Mouse (Mus musculus) neural tube, embryonic 14.5 days (tissue): ENCODE data around the gene Spata31d1a. TPM values are rescaled to one million over a fixed set of nuclear protein-coding genes. Genes with fewer than 3 reads are reported as not detected.
"Not testable (repeated sequence)": the region's sequence is repeated elsewhere in the genome, so short reads cannot be mapped to it uniquely, and the experiment has no call there.

Experiments
- ATAC-seq: fragments of 200-750 bp; cut with Nextera tagmentation; 2 replicates; pipeline ENCODE4 v1.8.0; 2017; ENCODE audit warnings: low read depth, mild to moderate bottlenecking, moderate TSS enrichment, moderate library complexity
- H3K27ac ChIP-seq: fragments of 300-500 bp; sonication (generic); 2 replicates; pipeline ENCODE4 v1.5.1; 2014; ENCODE audit warnings: low read depth, mild to moderate bottlenecking, control low read depth, low read length, moderate library complexity, mixed read lengths
- H3K27me3 ChIP-seq: fragments of 300-500 bp; sonication (generic); 2 replicates; pipeline ENCODE4 v1.6.1; 2014; ENCODE audit warnings: low read length; ENCODE audit not compliant: control insufficient read depth, insufficient read depth
- H3K36me3 ChIP-seq: fragments of 300-500 bp; sonication (generic); 2 replicates; pipeline ENCODE4 v1.6.1; 2014; ENCODE audit warnings: low read length, mixed read lengths; ENCODE audit not compliant: control insufficient read depth, insufficient read depth
- H3K4me1 ChIP-seq: fragments of 300-500 bp; sonication (generic); 2 replicates; pipeline ENCODE4 v1.6.1; 2014; ENCODE audit warnings: low read length; ENCODE audit not compliant: control insufficient read depth, insufficient read depth
- H3K4me2 ChIP-seq: fragments of 300-500 bp; sonication (generic); 2 replicates; pipeline ENCODE4 v1.6.1; 2014; ENCODE audit warnings: mild to moderate bottlenecking, low read depth, low read length, control low read depth
- H3K4me3 ChIP-seq: fragments of 300-500 bp; sonication (generic); 2 replicates; pipeline ENCODE4 v1.5.1; 2014; ENCODE audit warnings: low read depth, low read length, control low read depth, mixed read lengths
- H3K9ac ChIP-seq: fragments of 300-500 bp; sonication (generic); replicated peaks from 2 replicates; pipeline ENCODE4 v1.6.1; 2014; ENCODE audit warnings: low read depth, mild to moderate bottlenecking, control low read depth, low read length, mixed read lengths
- H3K9me3 ChIP-seq: fragments of 300-500 bp; sonication (generic); 2 replicates; pipeline ENCODE4 v1.6.1; 2016; ENCODE audit warnings: low read length; ENCODE audit not compliant: control insufficient read depth
- WGBS: fragments of 180-500 bp; shearing (Covaris S2); extraction: QIAGEN DNeasy Blood & Tissue Kit; methylation state at CpG from one replicate; pipeline ENCODE4 v1.1.7; 2014; 5-methylcytosine and 5-hydroxymethylcytosine counted together
- polyA plus RNA-seq: library from polyadenylated mRNA; unstranded; fragments of >200 nt; fragmentation: Nextera tagmentation; extraction: Ambion mirVana; gene quantifications from 2 replicates; pipeline ENCODE4 v1.2.1, GENCODE M21; 2014

Gene Spata31d1a
- polyA plus RNA-seq, 1 experiment from 2014 or later, result 0.21 TPM

GRCm38 (mm10) chr13:59718857-59719440 is 8.8 kb upstream of the Spata31d1a start:
- H3K27me3 ChIP-seq, H3K36me3 ChIP-seq, H3K9ac ChIP-seq, H3K27ac ChIP-seq, H3K4me1 ChIP-seq, ATAC-seq, H3K4me2 ChIP-seq, H3K4me3 ChIP-seq, H3K9me3 ChIP-seq: not testable (repeated sequence)
- 38% methylated on average over 6 of the region's 6 CpGs for WGBS

DNA sequence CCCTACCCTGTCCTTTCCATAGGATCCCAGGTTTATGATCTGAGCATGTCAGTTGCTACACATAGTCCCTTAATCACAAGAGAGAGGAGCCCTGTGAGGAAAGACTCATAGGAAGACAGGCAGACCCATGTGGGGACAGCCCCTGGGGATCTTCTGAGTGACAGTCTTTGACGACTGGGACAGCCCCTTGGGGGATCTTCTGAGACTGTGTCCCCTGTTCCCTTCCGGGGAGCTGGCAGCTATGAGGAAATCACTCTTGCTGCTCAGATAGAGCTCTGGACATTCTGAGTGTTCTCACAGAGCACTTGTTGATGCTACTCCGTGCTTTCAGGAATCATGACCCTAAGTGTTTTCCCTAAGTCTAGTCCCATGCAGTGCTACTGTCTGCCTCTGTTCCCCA is 3.6 kb upstream of the Spata31d1a start:
- Histone ChIP-seq H3K9ac (no peak overlapping the region), H3K9me3 (no peaks in the 10 kb centered on the region), H3K4me1 (no peaks in the 10 kb centered on the region), H3K4me2 (no peak overlapping the region), H3K4me3 (no peak overlapping the region), H3K27me3 (no peaks in the 10 kb centered on the region), H3K36me3 (no peaks in the 10 kb centered on the region), H3K27ac (no peak overlapping the region)
- 52% methylated on average over 3 of the region's 3 CpGs for WGBS
- no peak for ATAC-seq

DNA sequence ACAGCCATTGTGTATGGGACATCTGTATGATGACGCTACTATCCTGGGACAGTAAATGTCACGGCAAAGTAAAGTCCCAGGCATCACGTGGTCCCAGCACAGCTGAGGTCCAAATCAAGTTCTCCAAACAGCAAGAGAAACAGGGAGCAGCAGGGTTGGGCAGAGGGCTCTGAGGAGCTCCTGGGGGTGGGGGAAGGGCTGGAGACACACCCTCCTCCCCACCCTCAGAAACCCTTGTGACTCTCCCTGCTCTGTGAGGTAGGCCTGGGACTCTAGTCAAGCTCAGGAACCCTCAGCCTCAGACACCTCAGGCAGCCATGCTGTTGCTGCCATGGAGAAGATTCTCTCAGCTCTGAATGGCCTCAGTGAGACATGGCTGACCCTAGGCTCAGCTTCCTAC is 1.9 kb upstream of the Spata31d1a start, which contains the start of gene Spata31d1b:
Spata31d1b (plus strand) TSS at position 301 of the 400 bp plus-strand sequence.
- H3K4me1 ChIP-seq, H3K9ac ChIP-seq, H3K36me3 ChIP-seq, H3K4me2 ChIP-seq, H3K9me3 ChIP-seq, ATAC-seq, H3K27ac ChIP-seq, H3K4me3 ChIP-seq, H3K27me3 ChIP-seq: not testable (repeated sequence)
- WGBS, result 68% methylated on average over 3 of the region's 3 CpGs

GRCm38 (mm10) chr13:59704562-59704961 is 5.6 kb downstream of the Spata31d1a start:
- Histone ChIP-seq H3K27ac (no peak overlapping the region), H3K4me2 (no peak overlapping the region), H3K9ac (no peak overlapping the region), H3K9me3 (no peaks in the 10 kb centered on the region), H3K4me3 (no peak overlapping the region), H3K36me3 (no peaks in the 10 kb centered on the region), H3K27me3 (no peaks in the 10 kb centered on the region), H3K4me1 (no peaks in the 10 kb centered on the region)
- WGBS, result 61% methylated on average over 12 of the region's 12 CpGs
- ATAC-seq, result no peak

DNA sequence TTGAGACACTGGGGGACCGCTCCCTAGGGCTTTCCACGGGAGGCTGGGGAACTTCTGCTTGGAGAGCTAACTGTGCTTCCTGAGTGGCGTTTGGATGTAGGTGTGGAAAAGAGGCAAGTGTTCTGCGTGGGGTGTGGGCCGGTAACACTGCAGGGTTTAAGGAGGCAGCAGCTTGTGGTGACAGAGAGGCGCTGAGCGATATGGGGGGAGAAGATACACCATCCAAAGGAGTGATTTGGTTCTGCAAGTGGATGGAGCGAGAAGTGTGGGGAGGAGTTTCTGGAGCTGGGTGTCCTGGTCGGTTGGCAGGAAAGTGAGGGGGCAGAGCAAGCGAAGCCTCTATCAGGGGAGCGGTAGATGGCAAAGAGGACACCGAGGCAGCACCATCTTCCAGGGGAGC is 6.6 kb downstream of the Spata31d1a start:
- no peak overlapping the region for H3K27ac ChIP-seq
- WGBS, result 89% methylated on average over 12 of the region's 12 CpGs
- H3K4me3 ChIP-seq, result no peak overlapping the region
- no peaks in the 10 kb centered on the region for H3K4me1 ChIP-seq
- ATAC-seq, result no peak
- H3K9ac ChIP-seq, result no peak overlapping the region
- H3K9me3 ChIP-seq, result no peaks in the 10 kb centered on the region
- H3K4me2 ChIP-seq, result no peak overlapping the region
- H3K36me3 ChIP-seq, result no peaks in the 10 kb centered on the region
- no peaks in the 10 kb centered on the region for H3K27me3 ChIP-seq

GRCm38 (mm10) chr13:59700137-59700536 is 10.0 kb downstream of the Spata31d1a start:
- H3K36me3 ChIP-seq, H3K27me3 ChIP-seq, H3K4me3 ChIP-seq, H3K4me2 ChIP-seq, ATAC-seq, H3K9ac ChIP-seq, H3K27ac ChIP-seq, H3K9me3 ChIP-seq, H3K4me1 ChIP-seq: not testable (repeated sequence)
- WGBS, result 81% methylated on average over 1 of the region's 1 CpGs

- no peak overlapping the region for H3K4me3 ChIP-seq
- ATAC-seq, result no peak
- H3K36me3 ChIP-seq, result no peaks in the 10 kb centered on the region
- H3K4me1 ChIP-seq, result no peaks in the 10 kb centered on the region
- no peak overlapping the region for H3K4me2 ChIP-seq
- H3K27me3 ChIP-seq, result no peaks in the 10 kb centered on the region
- 91% methylated on average over 8 of the region's 8 CpGs for whole genome bisulfite sequencing
- no peaks in the 10 kb centered on the region for H3K9me3 ChIP-seq
- no peak overlapping the region for H3K27ac ChIP-seq
- no peak overlapping the region for H3K9ac ChIP-seq
Measured at GRCm38 (mm10) chr13:59699131-59699530, 11.0 kb downstream of the Spata31d1a start.

DNA sequence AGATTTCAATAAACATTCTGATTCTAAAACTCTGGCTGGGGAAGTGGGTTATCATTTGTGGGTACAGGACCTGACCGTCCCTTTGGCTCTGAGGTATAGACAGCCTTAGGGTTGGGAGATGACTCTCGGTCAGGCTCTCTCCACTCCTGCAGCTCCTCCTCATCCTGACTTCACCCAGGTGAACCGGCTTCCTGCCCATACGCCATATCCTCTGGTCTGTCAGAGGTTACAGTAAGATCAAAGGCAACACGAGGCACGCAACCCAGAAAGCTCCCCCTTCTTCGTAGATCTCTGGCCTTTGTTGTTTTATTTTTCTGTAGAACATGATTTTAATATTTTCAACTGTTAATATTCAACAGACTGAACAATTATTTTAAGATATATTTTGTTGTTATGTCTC is 14.3 kb downstream of the Spata31d1a start:
- Histone ChIP-seq H3K9me3 (no peaks in the 10 kb centered on the region), H3K9ac (no peak overlapping the region), H3K4me1 (no peaks in the 10 kb centered on the region), H3K27me3 (no peaks in the 10 kb centered on the region), H3K27ac (no peak overlapping the region), H3K4me2 (no peak overlapping the region), H3K4me3 (no peak overlapping the region), H3K36me3 (no peaks in the 10 kb centered on the region)
- 91% methylated on average over 7 of the region's 7 CpGs for WGBS
- ATAC-seq, result no peak

- WGBS, result 91% methylated on average over 3 of the region's 3 CpGs
- Histone ChIP-seq H3K36me3 (no peaks in the 10 kb centered on the region), H3K9ac (no peak within 1 kb of the TSS), H3K4me1 (no peaks in the 10 kb centered on the region), H3K9me3 (no peaks in the 10 kb centered on the region), H3K4me2 (no peak within 1 kb of the TSS), H3K27ac (no peak within 1 kb of the TSS), H3K4me3 (no peak within 1 kb of the TSS), H3K27me3 (no peaks in the 10 kb centered on the region)
- no peak for ATAC-seq
Measured at GRCm38 (mm10) chr13:59694008-59694407, 16.1 kb downstream of the Spata31d1a start, which contains the start of gene 4921517D22Rik. 4921517D22Rik (minus strand) TSS chr13:59694108.
